Mouse (Mus musculus) central nervous system, embryonic 11.5 days (tissue): ENCODE results near the gene Rpl10. TPM values are rescaled to one million over a fixed set of nuclear protein-coding genes. Genes with fewer than 3 reads are reported as not detected.

ENCODE experiments used
- polyA plus RNA-seq: library from polyadenylated mRNA; depleted of rRNA; stranded (reverse); fragments of >200 nt; gene quantifications from 2 replicates; pipeline ENCODE4 v1.2.3, GENCODE M21; 2012; rRNA removed

Rpl10 gene
- polyA plus RNA-seq: 1,358 and 2,258 TPM in 2 replicates

DNA sequence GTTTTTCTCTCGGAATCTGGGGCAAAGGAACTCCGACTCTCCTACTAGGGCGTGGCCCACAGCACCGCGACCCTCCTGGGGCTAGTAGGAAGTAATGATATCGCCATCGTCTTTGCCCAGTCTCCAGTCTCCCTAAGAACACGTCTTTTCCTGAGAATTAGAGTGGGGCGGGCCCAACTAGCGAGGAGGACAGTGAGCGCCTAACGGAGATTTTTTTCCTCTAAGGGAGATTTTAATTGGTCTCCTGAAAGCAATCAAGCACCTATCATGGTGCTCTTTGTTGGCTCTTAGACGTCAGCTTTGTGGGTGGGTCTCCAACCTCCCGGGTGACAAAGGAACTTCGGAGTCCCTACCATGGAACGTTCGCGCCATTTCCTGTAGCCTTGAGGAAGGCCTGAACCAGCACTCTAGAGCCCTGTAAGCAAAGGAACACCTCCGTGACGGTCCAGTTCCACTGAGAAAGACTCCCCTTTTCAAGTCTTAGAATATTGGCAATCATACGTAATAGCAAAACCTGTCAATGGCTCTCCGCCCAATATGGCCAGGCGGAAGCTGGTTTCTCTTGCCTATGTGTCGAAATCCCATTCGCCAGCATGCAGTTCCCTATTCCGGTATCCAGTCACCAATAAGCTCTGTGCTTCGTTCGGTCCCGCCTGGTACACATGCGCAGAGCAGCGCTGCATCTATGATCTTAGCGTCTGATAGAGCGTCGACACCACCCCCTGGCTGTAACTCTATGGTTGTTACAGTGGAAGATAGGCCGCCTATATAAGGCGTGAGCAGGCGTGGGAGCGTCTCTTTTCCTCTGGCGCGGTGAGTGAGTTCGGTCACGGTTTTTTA is at the start of gene Rpl10:
TSS of gene Rpl10 (plus strand) at position 751 of the 840 bp plus-strand sequence.

DNA sequence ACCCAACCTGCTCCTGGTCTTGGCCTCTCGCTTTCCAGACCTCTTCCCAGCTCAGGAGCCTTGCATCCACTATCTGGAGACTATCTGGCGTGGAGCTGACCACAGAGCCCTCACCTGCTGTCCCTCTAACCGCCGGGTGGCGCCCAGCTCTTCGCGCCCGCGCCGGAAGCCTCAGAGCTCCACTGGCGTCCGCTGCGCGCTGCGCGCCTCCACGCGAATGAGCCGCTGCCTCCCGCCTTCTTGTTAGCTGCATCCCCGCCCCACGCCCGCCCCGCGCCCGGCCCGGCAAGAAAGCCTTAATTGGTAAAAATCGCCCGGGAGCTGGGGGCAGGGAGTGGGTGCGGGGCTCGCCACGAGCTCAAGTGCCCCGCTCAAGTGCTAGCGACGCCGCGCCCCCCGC is 21.0 kb upstream of the Rpl10 start, which contains the start of gene Flna:
TSS of gene Flna (minus strand) at position 206 of the 400 bp plus-strand sequence.

DNA sequence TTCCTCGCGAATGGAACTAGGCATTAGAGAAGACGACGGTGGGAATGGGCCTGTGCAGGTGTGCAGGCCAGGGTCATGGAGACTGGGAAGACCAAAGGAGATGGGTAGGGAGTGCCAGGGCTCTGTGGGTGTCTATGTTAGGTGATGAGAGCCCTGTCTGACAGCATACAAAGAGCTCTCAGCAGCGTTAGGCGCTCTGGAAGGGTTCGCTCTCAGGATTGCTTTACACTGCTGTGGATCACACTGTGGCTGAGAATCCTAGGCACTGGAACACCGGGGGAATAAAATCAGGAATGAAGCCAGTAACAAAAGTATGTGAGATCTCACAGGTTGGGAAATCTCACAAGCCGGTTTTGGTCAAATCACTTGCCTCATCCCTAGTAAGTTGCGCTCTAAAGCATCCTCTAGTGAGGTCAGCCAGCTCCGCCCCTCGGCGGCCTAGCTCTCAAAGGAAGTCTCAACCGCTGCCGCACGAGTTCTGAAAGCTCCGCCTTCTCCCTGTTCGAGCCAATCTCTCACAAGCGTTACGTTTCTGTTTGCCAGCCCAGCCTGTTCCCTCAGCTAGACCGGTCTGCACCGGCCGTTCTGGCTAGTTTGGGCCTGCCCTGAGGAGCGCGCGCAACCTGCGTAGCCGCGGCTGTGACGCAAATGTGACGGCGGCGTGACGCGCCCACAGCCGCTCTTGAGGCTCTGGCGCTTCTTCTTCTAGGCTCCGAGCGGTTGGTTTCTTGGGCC is 16.3 kb upstream of the Rpl10 start, which contains the start of gene Emd:
TSS of gene Emd (plus strand) at position 535 of the 735 bp plus-strand sequence.

DNA sequence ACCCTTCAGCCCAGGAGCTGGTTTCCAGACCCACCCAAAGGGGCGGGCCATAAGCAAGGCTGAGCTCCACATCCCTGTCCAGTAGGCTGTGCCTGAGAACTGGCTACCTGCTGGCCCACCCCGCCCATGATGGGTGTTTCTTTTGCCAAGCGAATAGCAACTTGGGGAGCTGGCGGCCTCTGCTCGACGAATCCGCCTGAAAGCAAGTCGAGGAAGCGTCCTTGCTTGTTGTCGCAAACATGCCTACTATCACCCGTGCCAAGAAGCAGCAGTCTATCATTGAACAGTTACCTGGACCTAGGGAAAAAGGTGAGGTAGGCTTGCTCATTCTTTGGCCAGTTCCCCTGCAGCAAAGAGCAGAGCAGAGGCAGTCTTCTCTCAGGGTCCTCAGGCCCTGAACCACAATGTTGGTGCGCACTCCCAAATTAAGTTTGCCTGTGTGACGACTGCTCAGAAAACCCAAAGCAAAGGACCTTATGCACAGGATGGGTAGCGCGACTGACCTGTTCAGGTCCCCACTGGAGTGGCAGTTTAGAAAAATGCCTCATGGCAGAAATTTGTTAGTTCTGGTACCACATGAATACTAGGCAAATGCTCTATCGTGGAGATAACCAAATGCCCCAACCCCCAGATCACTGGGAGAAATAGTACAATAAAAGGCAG is 11.3 kb downstream of the Rpl10 start, which contains the start of the genes Taz and Dnase1l1:
TSS of gene Taz (plus strand) at position 181 of the 663 bp plus-strand sequence.
TSS of gene Dnase1l1 (minus strand) at position 606 of the 663 bp plus-strand sequence.

DNA sequence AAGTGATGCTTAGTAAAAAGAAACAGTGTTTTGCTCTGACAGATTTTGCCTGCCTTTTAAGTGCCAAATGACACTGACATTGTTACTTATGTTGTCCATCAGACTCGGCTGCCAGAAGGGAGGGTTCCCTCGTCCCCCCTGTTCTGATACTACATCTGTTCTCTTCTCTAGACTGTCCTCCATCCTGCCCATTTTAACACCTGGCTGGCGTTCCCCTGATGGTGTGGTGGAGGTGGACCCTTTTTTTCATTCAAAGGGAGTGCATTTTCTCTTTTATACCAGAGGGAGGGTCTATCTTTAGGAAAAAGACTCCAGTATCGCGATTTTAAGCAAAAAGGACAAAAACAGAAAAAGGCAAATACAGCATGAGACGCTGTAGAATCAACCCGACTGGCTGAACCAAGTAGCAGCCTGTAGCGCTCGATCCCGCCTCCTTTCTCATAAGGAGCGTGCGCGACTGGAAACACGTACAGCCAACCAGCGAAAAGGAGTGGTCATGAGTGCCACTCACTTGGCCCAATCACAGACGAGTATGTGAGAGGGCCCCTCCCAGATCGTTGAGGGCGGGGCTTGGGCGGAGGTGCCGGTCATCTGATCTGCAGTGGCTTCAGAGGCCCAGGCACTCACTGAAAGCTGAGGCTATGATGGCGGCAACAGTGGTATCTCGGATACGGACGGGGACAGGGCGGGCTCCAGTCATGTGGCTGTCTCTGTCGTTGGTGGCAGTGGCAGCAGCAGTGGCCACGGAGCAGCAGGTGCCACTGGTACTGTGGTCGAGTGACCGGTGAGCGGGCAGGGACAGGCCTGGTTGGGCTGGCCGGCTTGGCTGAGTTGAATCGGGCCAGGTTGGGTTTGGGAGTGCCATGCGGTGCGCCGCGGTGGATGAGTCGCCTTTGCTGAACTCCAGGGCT is 26.2 kb downstream of the Rpl10 start, which contains the start of gene Atp6ap1:
TSS of gene Atp6ap1 (plus strand) at position 560 of the 911 bp plus-strand sequence.

DNA sequence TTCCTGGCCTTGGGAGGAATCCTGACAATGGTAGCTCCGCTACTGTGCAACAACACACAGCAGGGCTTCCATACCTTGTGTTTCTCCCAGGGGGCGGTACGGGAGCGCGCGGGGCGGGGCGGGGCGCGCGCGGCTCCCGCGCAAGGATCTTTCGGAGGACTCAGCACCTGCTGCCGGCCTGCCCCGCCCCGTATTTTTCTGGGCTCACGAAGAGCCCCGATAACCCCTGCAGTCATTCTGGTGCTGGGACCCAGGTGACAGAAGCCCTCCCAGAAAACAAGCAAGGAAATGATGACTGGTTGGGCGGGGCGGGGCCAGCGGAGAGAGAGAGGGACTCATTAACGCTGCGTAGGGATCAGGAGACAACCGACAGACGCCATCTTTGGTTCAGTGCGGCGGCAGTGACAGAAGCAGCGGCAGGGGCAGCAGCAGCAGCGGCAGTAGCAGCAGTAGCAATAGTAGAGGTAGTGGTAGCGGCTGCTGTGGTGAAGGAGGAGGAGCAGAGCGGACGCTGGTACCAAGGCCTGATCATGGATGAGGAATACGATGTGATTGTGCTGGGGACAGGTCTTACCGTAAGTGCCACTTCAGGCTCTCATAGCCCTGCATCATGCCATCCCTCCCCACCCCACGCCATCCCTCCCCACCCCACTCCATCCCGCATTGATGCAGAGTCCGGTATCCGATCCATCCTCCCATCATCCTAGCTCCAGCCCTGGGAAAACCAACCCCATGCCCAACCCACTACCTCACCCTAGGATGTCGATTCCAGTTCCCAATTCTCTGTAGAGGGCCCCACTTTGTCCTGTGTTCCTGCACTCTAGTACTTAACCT is 34.5 kb downstream of the Rpl10 start, which contains the start of gene Gdi1:
TSS of gene Gdi1 (plus strand) at position 132 of the 834 bp plus-strand sequence.

DNA sequence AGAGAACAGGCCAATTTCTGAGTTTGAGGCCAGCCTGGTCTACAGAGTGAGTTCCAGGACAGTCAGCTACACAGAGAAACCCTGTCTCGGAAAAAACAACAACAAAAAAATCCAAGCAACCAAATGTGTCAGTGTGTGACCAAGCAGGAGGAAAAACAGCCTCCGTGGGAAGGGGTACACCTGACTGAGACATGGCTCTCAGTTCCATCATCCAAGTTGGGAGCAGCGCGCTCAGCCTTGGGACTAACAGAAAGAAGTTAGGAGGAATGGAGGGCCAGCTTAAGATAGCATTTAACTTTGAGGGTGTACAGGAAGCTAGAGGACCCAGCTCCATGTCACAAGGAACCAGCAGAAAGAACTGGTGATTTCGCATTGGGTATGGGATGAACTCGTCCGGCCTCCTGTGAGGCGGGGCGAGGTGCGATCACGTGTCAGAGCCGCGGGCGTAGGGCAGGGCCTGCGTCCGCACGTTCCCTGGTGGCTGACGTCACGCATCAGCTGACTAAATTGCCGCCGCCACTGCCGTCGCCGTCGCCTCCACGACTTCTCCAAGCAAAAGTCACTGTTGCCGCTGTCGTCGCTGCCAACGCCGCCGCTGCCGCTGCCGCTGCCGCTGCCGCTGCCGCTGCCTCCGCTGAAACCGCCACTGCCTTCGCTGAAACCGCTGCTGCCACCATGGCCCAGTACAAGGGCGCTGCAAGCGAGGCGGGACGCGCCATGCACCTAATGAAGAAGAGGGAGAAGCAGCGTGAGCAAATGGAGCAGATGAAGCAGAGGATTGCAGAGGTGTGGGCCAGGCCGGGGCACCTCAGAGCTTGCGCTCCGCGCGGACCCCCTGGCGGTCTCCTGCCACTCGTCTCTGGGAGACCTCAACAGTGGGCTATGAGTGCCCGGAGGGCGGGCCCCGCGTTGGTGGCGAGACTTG is 42.2 kb downstream of the Rpl10 start, which contains the start of gene Fam50a:
TSS of gene Fam50a (plus strand) at position 494 of the 925 bp plus-strand sequence.

Other genes starting within 250 kb of the Rpl10 start
- 53.1 and 61.3 TPM in 2 replicates for gene Irak1, start 246.9 kb upstream of the Rpl10 start, polyA plus RNA-seq
- not detected in 2 replicates for gene Opn1mw, start 143.3 kb upstream of the Rpl10 start, polyA plus RNA-seq
- gene Mecp2, start 135.4 kb upstream of the Rpl10 start, polyA plus RNA-seq: 19.8 and 22.4 TPM in 2 replicates
- not detected in 2 replicates for gene Tex28, start 103.0 kb upstream of the Rpl10 start, polyA plus RNA-seq
- gene Tktl1, start 93.6 kb upstream of the Rpl10 start, polyA plus RNA-seq: 0.02 TPM in 1 of 2 replicates, not detected in the other
- gene Flna, start 21.0 kb upstream of the Rpl10 start, polyA plus RNA-seq: 477 and 550 TPM in 2 replicates
- 64.2 and 105 TPM in 2 replicates for gene Emd, start 16.1 kb upstream of the Rpl10 start, polyA plus RNA-seq
- 61.6 and 70.5 TPM in 2 replicates for gene Taz, start 11.1 kb downstream of the Rpl10 start, polyA plus RNA-seq
- 5.9 and 8.7 TPM in 2 replicates for gene Dnase1l1, start 11.5 kb downstream of the Rpl10 start, polyA plus RNA-seq
- 87.0 and 137 TPM in 2 replicates for gene Atp6ap1, start 26.3 kb downstream of the Rpl10 start, polyA plus RNA-seq
- 580 and 740 TPM in 2 replicates for gene Gdi1, start 34.2 kb downstream of the Rpl10 start, polyA plus RNA-seq
- gene Fam50a, start 42.2 kb downstream of the Rpl10 start, polyA plus RNA-seq: 50.7 and 64.9 TPM in 2 replicates
- gene Plxna3, start 58.3 kb downstream of the Rpl10 start, polyA plus RNA-seq: 82.1 and 108 TPM in 2 replicates
- gene Lage3, start 82.8 kb downstream of the Rpl10 start, polyA plus RNA-seq: 96.9 and 108 TPM in 2 replicates
- gene Ubl4a, start 102.4 kb downstream of the Rpl10 start, polyA plus RNA-seq: 31.9 and 46.3 TPM in 2 replicates
- 2.3 and 8.5 TPM in 2 replicates for gene Slc10a3, start 102.5 kb downstream of the Rpl10 start, polyA plus RNA-seq
- gene Fam3a, start 122.5 kb downstream of the Rpl10 start, polyA plus RNA-seq: 18.5 and 27.2 TPM in 2 replicates
- gene Ikbkg, start 122.5 kb downstream of the Rpl10 start, polyA plus RNA-seq: 23.5 and 46.1 TPM in 2 replicates
- 31.7 and 41.7 TPM in 2 replicates for gene G6pdx, start 158.4 kb downstream of the Rpl10 start, polyA plus RNA-seq
- gene Gm6880, start 210.6 kb downstream of the Rpl10 start, polyA plus RNA-seq: 0.12 TPM in 1 of 2 replicates, not detected in the other